Mouse (Mus musculus): Measurements from ENCODE around the gene Mapk6. TPM values are rescaled to one million over a fixed set of nuclear protein-coding genes. Genes with fewer than 3 reads are reported as not detected.

The Mapk6 gene
- total and polyA plus RNA-seq, 3 experiments = 19.6 to 91.0 (median 44.1) TPM

GRCm38 (mm10) chr9:75410868-75411487, 1.2 kb upstream of the Mapk6 start:
- Histone ChIP-seq H3K79me2 (ENCODE audit: control insufficient read depth, insufficient read depth, low read length, poor library complexity) (peaks cover 28% of the 10 kb centered on the region), H3K27me3 (ENCODE audit: control insufficient read depth in 1 of 2, insufficient read depth in 2 of 2, low read length in 2 of 2) (no peaks in the 10 kb centered on the region), H3K4me1 (ENCODE audit: control insufficient read depth in 1 of 2, insufficient read depth in 2 of 2, low read length in 2 of 2) (peaks cover 9 to 22% of the 10 kb centered on the region in 2 experiments), H3K9ac (ENCODE audit: control insufficient read depth, low read depth, low read length, poor library complexity, severe bottlenecking) (peak overlapping the region; percentile 99), H3K36me3 (ENCODE audit: control insufficient read depth in 1 of 2, insufficient read depth in 2 of 2, low read length in 2 of 2) (peaks cover 0 to 26% of the 10 kb centered on the region in 2 experiments; a peak in 2 of 4 replicates), H3K4me3 (ENCODE audit: control insufficient read depth in 1 of 2, insufficient read depth in 1 of 2, low read depth in 2 of 2, low read length in 2 of 2) (peak overlapping the region; percentile 66 to 80), H3K27ac (ENCODE audit: control insufficient read depth, low read depth, low read length) (peak overlapping the region; percentile 91), H3K9me3 (replicated peaks; ENCODE audit: insufficient read depth, low read length) (no peaks in the 10 kb centered on the region)
- peak in 1 of 2 experiments; percentile 43; a peak in 1 of 4 replicates for TF ChIP-seq EP300 (IDR thresholded peaks at IDR 0.05; ENCODE audit: low read depth in 1 of 2, low read length in 2 of 2)
- no peak for TF ChIP-seq POLR2AphosphoS5 (IDR thresholded peaks at IDR 0.05; ENCODE audit: borderline replicate concordance, low read depth, low read length)
- TF ChIP-seq SIN3A (IDR thresholded peaks at IDR 0.05; ENCODE audit: low read length) = no peak
- 0 out of 2 replicates have a peak, but pooled peaks have one; percentile 18 for TF ChIP-seq MEF2A (IDR thresholded peaks at IDR 0.05; ENCODE audit: extremely low read depth, insufficient replicate concordance, low read depth, low read length, poor library complexity, severe bottlenecking)
- DNase-seq (ENCODE audit: low read depth, low spot score) = peak; percentile 58

GRCm38 (mm10) chr9:75409031-75409851, 564 bp downstream of the Mapk6 start:
- Histone ChIP-seq H3K79me2 (ENCODE audit: control insufficient read depth, insufficient read depth, low read length, poor library complexity) (peaks cover 41% of the 10 kb centered on the region), H3K4me1 (ENCODE audit: control insufficient read depth in 1 of 2, insufficient read depth in 2 of 2, low read length in 2 of 2) (peaks cover 9 to 17% of the 10 kb centered on the region in 2 experiments), H3K27me3 (ENCODE audit: control insufficient read depth in 1 of 2, insufficient read depth in 2 of 2, low read length in 2 of 2) (no peaks in the 10 kb centered on the region), H3K36me3 (ENCODE audit: control insufficient read depth in 1 of 2, insufficient read depth in 2 of 2, low read length in 2 of 2) (peaks cover 0 to 26% of the 10 kb centered on the region in 2 experiments; a peak in 2 of 4 replicates), H3K4me3 (ENCODE audit: control insufficient read depth in 1 of 2, insufficient read depth in 1 of 2, low read depth in 2 of 2, low read length in 2 of 2) (peak overlapping the region; percentile 66 to 80), H3K9ac (ENCODE audit: control insufficient read depth, low read depth, low read length, poor library complexity, severe bottlenecking) (peak overlapping the region; percentile 99), H3K9me3 (replicated peaks; ENCODE audit: insufficient read depth, low read length) (no peaks in the 10 kb centered on the region), H3K27ac (ENCODE audit: control insufficient read depth, low read depth, low read length) (peak overlapping the region; percentile 91)
- no peak for TF ChIP-seq GABPA (IDR thresholded peaks at IDR 0.05; ENCODE audit: low read depth, low read length)
- no peak for TF ChIP-seq MAFK (IDR thresholded peaks at IDR 0.05; ENCODE audit: borderline replicate concordance, low read depth, low read length)
- TF ChIP-seq KAT2A (conservative IDR thresholded peaks at IDR 0.05; ENCODE audit: low read depth, low read length) = no peak
- TF ChIP-seq UBTF (IDR thresholded peaks at IDR 0.05; ENCODE audit: borderline replicate concordance, insufficient read depth, low read depth, low read length) = no peak
- no peak for TF ChIP-seq GATA1 (IDR thresholded peaks at IDR 0.05; ENCODE audit: low read depth, low read length)
- TF ChIP-seq USF2 (IDR thresholded peaks at IDR 0.05; ENCODE audit: borderline replicate concordance in 1 of 2, insufficient read depth in 1 of 2, low read depth in 1 of 2, low read length in 2 of 2) = no peak
- TF ChIP-seq SIN3A (IDR thresholded peaks at IDR 0.05; ENCODE audit: low read length) = no peak; the same call in 1 of the 2 replicates
- no peak for TF ChIP-seq RAD21 (IDR thresholded peaks at IDR 0.05; ENCODE audit: low read depth, low read length)
- TF ChIP-seq NRF1 (IDR thresholded peaks at IDR 0.05; ENCODE audit: insufficient read depth, low read depth, low read length, poor library complexity, severe bottlenecking) = 0 out of 2 replicates have a peak, but pooled peaks have one; percentile 15
- peak; percentile 12; the same call in 1 of the 2 replicates for TF ChIP-seq BHLHE40 (IDR thresholded peaks at IDR 0.05; ENCODE audit: borderline replicate concordance, low read depth, low read length)
- TF ChIP-seq USF1 (IDR thresholded peaks at IDR 0.05; ENCODE audit: low read depth, low read length) = 0 out of 2 replicates have a peak, but pooled peaks have one; percentile 7
- no peak for TF ChIP-seq MAZ (IDR thresholded peaks at IDR 0.05; ENCODE audit: low read depth, low read length)
- peak; percentile 48; the same call in 1 of the 2 replicates for TF ChIP-seq MAX (IDR thresholded peaks at IDR 0.05; ENCODE audit: low read length)
- no peak for TF ChIP-seq JUND (IDR thresholded peaks at IDR 0.05; ENCODE audit: low read depth, low read length)
- TF ChIP-seq ETS1 (IDR thresholded peaks at IDR 0.05; ENCODE audit: low read depth, low read length) = peak; percentile 37; the same call in 1 of the 2 replicates
- 0 out of 4 replicates have a peak, but pooled peaks of 1 of the 2 experiments have one; percentile 26 for TF ChIP-seq POLR2A (IDR thresholded peaks at IDR 0.05; ENCODE audit: control insufficient read depth in 1 of 2, insufficient read depth in 1 of 2, low read depth in 1 of 2, low read length in 2 of 2, poor library complexity in 1 of 2)
- no peak for TF ChIP-seq MXI1 (IDR thresholded peaks at IDR 0.05; ENCODE audit: low read depth, low read length)
- peak; percentile 72 for DNase-seq (ENCODE audit: low read depth, low spot score)
